Mouse (Mus musculus): ENCODE data around the gene Rac2.

Gene Rac2

GRCm38 (mm10) chr15:78518221-78518620, 54.4 kb downstream of the Rac2 start:
- no peak for DNase-seq

GRCm38 (mm10) chr15:78515759-78516158, 56.8 kb downstream of the Rac2 start:
- no peak for DNase-seq

GRCm38 (mm10) chr15:78514393-78515146, 58.0 kb downstream of the Rac2 start:
- DNase-seq, result peak; percentile 87 to 91

- DNase-seq, result no peak
These were observed 59.6 kb downstream of the Rac2 start for GRCm38 (mm10) chr15:78513019-78513418.

GRCm38 (mm10) chr15:78511951-78512350, 60.6 kb downstream of the Rac2 start:
- no peak for DNase-seq

- DNase-seq, result no peak
These were observed 61.8 kb downstream of the Rac2 start for GRCm38 (mm10) chr15:78510736-78511135.

GRCm38 (mm10) chr15:78510121-78510576, 62.4 kb downstream of the Rac2 start:
- peak; percentile 52 to 72 for DNase-seq

- no peak for DNase-seq
These were observed 63.2 kb downstream of the Rac2 start for GRCm38 (mm10) chr15:78509297-78509899.

Data from cerebellum, postnatal 10 days (tissue).